ENCODE assay signal across 8 mouse cellular contexts in the genomic region with DNA sequence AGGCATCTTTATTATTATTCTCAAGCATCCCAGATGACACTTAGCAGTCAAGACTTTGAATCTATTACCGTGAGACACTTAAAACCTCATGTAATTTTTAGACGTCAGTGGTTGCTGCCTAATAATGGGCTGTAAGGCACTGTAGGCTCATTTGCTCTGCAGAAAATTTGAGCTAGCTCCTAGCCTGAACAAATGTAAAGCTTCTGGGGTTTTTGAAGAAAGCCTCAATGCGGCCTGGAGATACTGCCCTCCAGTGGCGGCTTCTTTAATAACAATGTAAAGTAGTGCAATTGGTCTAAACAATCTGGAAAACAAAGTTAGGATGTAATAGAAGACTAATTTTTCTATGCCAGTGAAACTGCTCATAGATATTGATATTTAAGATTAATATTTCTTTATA.
DNase-seq lines count a peak whose midpoint lies in the region; ATAC-seq and TF ChIP-seq lines count a peak whose summit lies in the region.

No protein-coding gene starts in this region.

- ATAC-seq in intestine, postnatal 0 days, result no peak
- ATAC-seq in intestine, embryonic 15.5 days, result no peak
- ATAC-seq in frontal cortex, adult (ENCODE audit: low TSS enrichment), result peak; percentile 64
- no peak for ATAC-seq in midbrain, postnatal 0 days (ENCODE audit: low FRiP score)

- H3K36me3 ChIP-seq in intestine, postnatal 0 days (ENCODE audit: control insufficient read depth, insufficient read depth), result no peaks in the 10 kb centered on the region
- no peaks in the 10 kb centered on the region for H3K36me3 ChIP-seq in intestine, embryonic 15.5 days
- H3K36me3 ChIP-seq in midbrain, postnatal 0 days (ENCODE audit: insufficient read depth, low read length), result no peaks in the 10 kb centered on the region

- H3K4me3 ChIP-seq in intestine, postnatal 0 days (ENCODE audit: low read depth, low read length), result no peak overlapping the region
- no peak overlapping the region for H3K4me3 ChIP-seq in intestine, embryonic 15.5 days (replicated peaks)
- no peak overlapping the region for H3K4me3 ChIP-seq in midbrain, postnatal 0 days (ENCODE audit: low read depth, low read length)

- DNase-seq in MEL-GATA-1-ER (ENCODE audit: extremely low read depth, low read depth), result peak; percentile 5
- peak; percentile 56 for DNase-seq in midbrain, postnatal 0 days (ENCODE audit: low spot score)
- no peak for DNase-seq in heart, adult 18-20 months
- no peak for DNase-seq in neural tube, embryonic 10.5 days (ENCODE audit: extremely low spot score, low spot score)
- no peak for DNase-seq in heart, postnatal 4 days

- no peak overlapping the region for H3K27ac ChIP-seq in intestine, postnatal 0 days (ENCODE audit: low read depth, low read length)
- no peak overlapping the region for H3K27ac ChIP-seq in intestine, embryonic 15.5 days
- H3K27ac ChIP-seq in midbrain, postnatal 0 days (ENCODE audit: low read depth, low read length), result no peak overlapping the region

- no peaks in the 10 kb centered on the region for H3K9me3 ChIP-seq in intestine, postnatal 0 days (ENCODE audit: control insufficient read depth)
- H3K9me3 ChIP-seq in intestine, embryonic 15.5 days, result no peaks in the 10 kb centered on the region
- H3K9me3 ChIP-seq in midbrain, postnatal 0 days (ENCODE audit: low read length), result no peaks in the 10 kb centered on the region

- no peak overlapping the region for H3K9ac ChIP-seq in intestine, postnatal 0 days (ENCODE audit: low read depth, low read length)
- no peak overlapping the region for H3K9ac ChIP-seq in intestine, embryonic 15.5 days
- H3K9ac ChIP-seq in midbrain, postnatal 0 days (replicated peaks; ENCODE audit: low read length, poor library complexity, severe bottlenecking), result no peak overlapping the region

- TF ChIP-seq CTCF in intestine, postnatal 0 days (IDR thresholded peaks at IDR 0.05; ENCODE audit: low read depth), result peak; percentile 48
- TF ChIP-seq CTCF in midbrain, postnatal 0 days (IDR thresholded peaks at IDR 0.05), result peak; percentile 69

- 17% methylated on average over 4 of the region's 4 CpGs for WGBS in intestine, postnatal 0 days
- WGBS in intestine, embryonic 15.5 days, result 15% methylated on average over 4 of the region's 4 CpGs
- WGBS in midbrain, postnatal 0 days, result 19% methylated on average over 4 of the region's 4 CpGs

- no peak overlapping the region for H3K4me2 ChIP-seq in intestine, postnatal 0 days (replicated peaks; ENCODE audit: low read depth)
- no peak overlapping the region for H3K4me2 ChIP-seq in intestine, embryonic 15.5 days (replicated peaks)
- no peak overlapping the region for H3K4me2 ChIP-seq in midbrain, postnatal 0 days (ENCODE audit: low read depth, low read length, poor library complexity, severe bottlenecking)

- no peaks in the 10 kb centered on the region for H3K27me3 ChIP-seq in intestine, postnatal 0 days (replicated peaks; ENCODE audit: control insufficient read depth, insufficient read depth, low read length)
- H3K27me3 ChIP-seq in intestine, embryonic 15.5 days (replicated peaks), result no peaks in the 10 kb centered on the region
- H3K27me3 ChIP-seq in midbrain, postnatal 0 days (ENCODE audit: insufficient read depth, low read length), result no peaks in the 10 kb centered on the region

- no peaks in the 10 kb centered on the region for H3K4me1 ChIP-seq in intestine, postnatal 0 days (replicated peaks; ENCODE audit: control insufficient read depth, insufficient read depth, low read length)
- H3K4me1 ChIP-seq in intestine, embryonic 15.5 days (replicated peaks), result no peaks in the 10 kb centered on the region
- no peaks in the 10 kb centered on the region for H3K4me1 ChIP-seq in midbrain, postnatal 0 days (ENCODE audit: insufficient read depth, low read length)

Comparison
In these comparisons a context has a peak if more than half of its experiments do, and no peak if none do; other contexts are left out.
1. DNase-seq: peak in MEL-GATA-1-ER (single experiment) and midbrain, postnatal 0 days (single experiment); none in heart, adult 18-20 months (0 of 2), neural tube, embryonic 10.5 days (single experiment) and heart, postnatal 4 days (single experiment).